Mouse (Mus musculus) granulocyte monocyte progenitor cell, adult 5-6 weeks (primary cell): Measurements from ENCODE around the gene Fam204a. TPM values are rescaled to one million over a fixed set of nuclear protein-coding genes. Genes with fewer than 3 reads are reported as not detected.

Source experiments
- ATAC-seq: replicated peaks from 2 replicates; pipeline ENCODE4 v1.8.0; 2016; ENCODE audit warnings: mild to moderate bottlenecking, moderate TSS enrichment, inconsistent platforms; ENCODE audit not compliant: poor library complexity, severe bottlenecking
- total RNA-seq, 2 experiments: library from RNA; stranded (forward) in 1 of 2; stranded (reverse) in 1 of 2; fragments of 200-712, 200-1000 nt in 1 of 2; fragments of >200 nt in 1 of 2; fragmentation: Nextera tagmentation in 1 of 2; gene quantifications; 2 replicates each; pipeline ENCODE4 v1.2.3; 2014 to 2017

Gene Fam204a
- total RNA-seq, 2 experiments from 2014 or later, result 28.9 to 56.7 TPM

DNA sequence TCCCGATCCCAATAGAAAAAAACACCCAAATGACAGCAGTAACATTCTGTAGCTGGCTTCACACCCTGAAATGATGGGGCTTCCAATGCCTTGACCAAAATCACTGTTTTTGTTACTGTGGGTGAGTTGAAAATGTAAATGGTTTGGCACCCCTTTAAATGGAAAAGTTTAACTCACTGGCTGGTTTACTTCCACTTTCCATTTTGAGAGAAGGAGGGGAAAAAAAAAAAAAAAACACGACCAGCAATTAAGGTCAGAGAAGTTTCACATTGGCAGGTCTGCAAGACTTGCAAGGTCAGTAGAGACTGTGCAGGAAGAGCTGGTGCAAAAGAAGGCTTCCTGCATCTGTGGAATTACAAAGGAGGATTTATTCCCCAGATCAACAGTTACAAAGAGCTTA, 61.1 kb downstream of the Fam204a start:
- ATAC-seq, result no peak

DNA sequence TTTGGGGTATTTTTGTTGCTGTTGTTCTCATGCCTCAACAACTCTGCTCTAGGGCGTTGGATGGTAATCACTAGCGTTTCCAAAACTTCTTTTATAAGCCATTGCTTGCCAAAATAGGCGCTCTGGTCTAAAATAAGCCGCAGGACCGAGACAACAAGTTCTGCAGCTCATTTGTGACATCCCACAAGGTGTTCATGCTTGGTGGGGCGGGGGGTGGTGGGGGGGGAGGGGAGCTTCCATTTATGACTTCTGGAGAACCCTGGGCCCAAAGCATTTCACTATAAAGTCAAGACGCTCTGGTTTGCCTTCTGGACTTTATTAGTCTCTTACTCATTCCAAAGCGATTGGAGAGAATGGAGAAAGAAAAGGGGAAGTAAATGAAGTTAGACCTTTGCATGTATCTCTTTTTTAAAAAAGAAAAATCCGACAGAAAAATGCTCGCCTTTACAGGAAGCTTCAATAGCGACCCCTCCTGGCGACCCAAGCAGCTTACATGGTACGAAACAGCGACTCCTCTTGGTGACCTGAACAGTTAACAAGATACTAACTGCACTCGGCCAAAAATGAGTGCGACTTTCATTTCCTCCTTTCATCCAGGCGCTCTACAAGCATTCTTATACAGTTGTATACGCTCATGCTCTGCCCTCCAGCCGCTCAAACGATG, 65.8 kb downstream of the Fam204a start:
- peak; percentile 97 for ATAC-seq

DNA sequence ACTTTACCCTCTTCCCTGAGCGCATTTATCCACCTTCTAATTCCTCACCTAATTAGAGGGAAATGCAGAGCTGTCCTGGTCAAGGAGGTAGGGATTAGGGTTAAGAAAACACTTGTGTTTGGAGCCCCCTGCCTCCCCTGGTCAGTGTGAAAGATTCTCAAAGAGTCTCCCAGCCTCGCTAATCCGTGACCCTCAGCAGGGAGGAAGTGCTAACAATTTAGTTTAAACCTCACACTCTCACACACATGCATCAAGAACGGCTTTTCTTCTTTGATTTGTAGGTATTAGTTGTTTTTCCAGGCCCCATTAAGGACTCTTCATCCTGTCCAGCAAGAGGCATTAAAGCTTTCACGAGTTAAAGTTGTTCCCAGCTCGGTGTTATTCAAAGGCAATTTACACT, 66.7 kb downstream of the Fam204a start:
- no peak for ATAC-seq

GRCm38 (mm10) chr19:60155266-60155665, 71.2 kb downstream of the Fam204a start:
- ATAC-seq, result no peak

DNA sequence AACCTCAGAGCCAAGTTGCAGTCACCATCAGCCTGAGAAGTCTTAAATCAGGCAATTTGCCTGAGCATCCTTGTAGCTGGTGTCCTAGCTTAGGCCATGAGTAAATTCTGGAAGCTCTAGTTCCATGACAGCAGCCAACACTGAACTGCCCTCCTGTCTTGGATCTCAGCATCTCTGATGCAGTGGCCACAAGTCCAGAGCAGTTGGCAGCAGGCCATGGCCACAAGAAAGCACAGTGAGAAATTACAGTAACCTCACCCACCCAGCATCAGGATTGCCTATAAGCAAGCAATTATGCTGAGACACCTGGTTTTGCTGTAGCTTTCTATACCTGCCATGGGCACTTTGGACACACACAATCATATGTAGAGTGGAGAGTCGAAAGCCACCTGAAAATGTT, 73.4 kb downstream of the Fam204a start:
- ATAC-seq, result no peak

GRCm38 (mm10) chr19:60150056-60150455, 76.4 kb downstream of the Fam204a start:
- ATAC-seq, result no peak

DNA sequence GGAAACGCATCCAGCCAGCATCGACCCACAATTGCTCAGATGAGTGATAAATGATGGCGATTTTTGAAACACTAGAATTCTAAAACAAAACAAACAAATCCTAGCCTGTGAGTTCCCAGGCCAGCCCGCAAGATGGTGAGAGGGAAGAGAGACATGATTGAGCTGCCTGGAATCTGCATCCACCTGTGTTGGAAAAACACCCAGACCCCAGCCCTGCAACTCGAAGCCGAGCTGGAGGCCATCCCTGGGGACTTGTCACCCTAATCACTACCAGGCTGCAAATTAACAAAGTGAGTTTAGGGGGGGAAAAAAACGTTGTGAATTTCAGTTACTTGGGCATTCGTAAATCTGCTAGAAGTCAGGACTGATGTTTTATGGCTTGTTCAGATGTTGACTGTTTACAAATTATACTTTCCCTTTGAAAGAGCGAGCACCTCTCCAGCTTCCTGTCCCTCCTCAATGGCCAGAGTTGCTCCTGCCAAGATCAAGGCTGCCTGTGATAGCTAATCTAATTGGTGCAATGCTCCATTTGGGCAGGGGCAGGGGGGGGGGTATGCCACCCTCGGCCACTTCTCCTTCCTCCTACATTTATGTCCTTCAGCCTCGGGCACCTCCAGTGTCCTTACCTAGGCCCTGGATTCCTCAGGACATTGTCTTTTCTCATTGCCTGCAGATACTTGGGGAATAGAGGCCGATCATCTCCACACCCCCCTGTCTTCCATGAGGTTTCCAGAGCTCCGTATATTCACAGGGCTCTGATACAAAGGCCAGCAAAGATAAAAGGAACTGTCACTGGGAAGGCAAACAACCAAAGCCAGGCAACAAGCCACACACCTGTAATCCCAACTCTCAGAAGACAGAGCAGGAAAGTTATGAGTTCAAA, 77.2 kb downstream of the Fam204a start:
- no peak for ATAC-seq

Other genes starting within 250 kb of the Fam204a start
- not detected in 2 replicates for gene Prlhr, start 241.6 kb upstream of the Fam204a start, total RNA-seq (2014; fragmentation: Nextera tagmentation)
- not detected in 2 replicates for gene Prlhr, start 241.6 kb upstream of the Fam204a start, total RNA-seq (2017)